Mouse (Mus musculus) erythroblast, embryonic 14.5 days (primary cell): ENCODE measurements around the gene Fam160b1.

Experiments used
- GATA1 ChIP-seq: IDR thresholded peaks from 2 replicates; pipeline ENCODE4 v1.6.1; 2012; ENCODE audit warnings: low read length, inconsistent platforms, mixed read lengths
- TAL1 ChIP-seq: IDR thresholded peaks from 3 replicates; pipeline ENCODE4 v1.6.1; 2012; ENCODE audit warnings: low read length, inconsistent platforms, mixed read lengths

- TF ChIP-seq GATA1 (no peak), TAL1 (no peak)
Measured at GRCm38 (mm10) chr19:57355451-57356251, 4.8 kb upstream of the Fam160b1 start.
